Mouse (Mus musculus): ENCODE results near the gene Tldc2. TPM values are rescaled to one million over a fixed set of nuclear protein-coding genes. Genes with fewer than 3 reads are reported as not detected.

Tldc2 gene
- total RNA-seq, 2 experiments from 2014 or later: not detected

- DNase-seq (ENCODE audit: low spot score in 2 of 2): no peak
- intact Hi-C loops (cut with DNase I): no loop called here
Measured at GRCm38 (mm10) chr2:157104454-157104853, 17.6 kb downstream of the Tldc2 start.

GRCm38 (mm10) chr2:157108236-157108635 is 21.4 kb downstream of the Tldc2 start:
- no peak for DNase-seq (ENCODE audit: low spot score in 2 of 2)
- intact Hi-C loops (cut with DNase I): no loop called here

GRCm38 (mm10) chr2:157116964-157117363 is 30.1 kb downstream of the Tldc2 start:
- DNase-seq (ENCODE audit: low spot score in 2 of 2): no peak
- intact Hi-C loops (cut with DNase I): no loop called here

- no peak for DNase-seq (ENCODE audit: low spot score in 2 of 2)
- intact Hi-C loops (cut with DNase I): no loop called here
Measured at GRCm38 (mm10) chr2:157118556-157118955, 31.7 kb downstream of the Tldc2 start.

GRCm38 (mm10) chr2:157119075-157119474 is 32.2 kb downstream of the Tldc2 start:
- DNase-seq (ENCODE audit: low spot score in 2 of 2): no peak
- intact Hi-C loops (cut with DNase I): no loop called here

- no peak for DNase-seq (ENCODE audit: low spot score in 2 of 2)
- intact Hi-C loops (cut with DNase I): no loop called here
Measured at GRCm38 (mm10) chr2:157121766-157122165, 34.9 kb downstream of the Tldc2 start.

GRCm38 (mm10) chr2:157125246-157125645 is 38.4 kb downstream of the Tldc2 start:
- intact Hi-C loops (cut with DNase I): loop anchor here (5.0 kb wide), 1 partner anchor 137 kb away; no protein-coding TSS in a partner anchor
- no peak for DNase-seq (ENCODE audit: low spot score in 2 of 2)

GRCm38 (mm10) chr2:157127370-157127769 is 40.5 kb downstream of the Tldc2 start:
- intact Hi-C loops (cut with DNase I): loop anchor here (5.0 kb wide), 1 partner anchor 135 kb away; no protein-coding TSS in a partner anchor

GRCm38 (mm10) chr2:157128072-157128471 is 41.2 kb downstream of the Tldc2 start:
- DNase-seq (ENCODE audit: low spot score in 2 of 2): no peak
- intact Hi-C loops (cut with DNase I): loop anchor here (5.0 kb wide), 1 partner anchor 134 kb away; no protein-coding TSS in a partner anchor

More at GRCm38 (mm10) chr2:157127370-157127769, 40.5 kb downstream of the Tldc2 start:
- DNase-seq (ENCODE audit: low spot score in 2 of 2): no peak

GRCm38 (mm10) chr2:157129096-157129495 is 42.2 kb downstream of the Tldc2 start:
- intact Hi-C loops (cut with DNase I): loop anchor here (5.0 kb wide), 1 partner anchor 133 kb away; no protein-coding TSS in a partner anchor
- DNase-seq (ENCODE audit: low spot score in 2 of 2): no peak

- intact Hi-C loops (cut with DNase I): loop anchor here (5.0 kb wide), 1 partner anchor 133 kb away; no protein-coding TSS in a partner anchor
- no peak for DNase-seq (ENCODE audit: low spot score in 2 of 2)
Measured at GRCm38 (mm10) chr2:157129601-157130164, 42.8 kb downstream of the Tldc2 start.

GRCm38 (mm10) chr2:157130813-157131514 is 44.1 kb downstream of the Tldc2 start:
- no peak for DNase-seq (ENCODE audit: low spot score in 2 of 2)
- intact Hi-C loops (cut with DNase I): no loop called here

- intact Hi-C loops (cut with DNase I): no loop called here
- no peak for DNase-seq (ENCODE audit: low spot score in 2 of 2)
Measured at GRCm38 (mm10) chr2:157132086-157132485, 45.2 kb downstream of the Tldc2 start.

GRCm38 (mm10) chr2:157132686-157133540 is 46.1 kb downstream of the Tldc2 start:
- DNase-seq (ENCODE audit: low spot score in 2 of 2): no peak
- intact Hi-C loops (cut with DNase I): no loop called here

GRCm38 (mm10) chr2:157133769-157134478 is 47.1 kb downstream of the Tldc2 start:
- intact Hi-C loops (cut with DNase I): no loop called here
- no peak for DNase-seq (ENCODE audit: low spot score in 2 of 2)

GRCm38 (mm10) chr2:157134479-157134931 is 47.6 kb downstream of the Tldc2 start:
- intact Hi-C loops (cut with DNase I): no loop called here
- DNase-seq (ENCODE audit: low spot score in 2 of 2): no peak

GRCm38 (mm10) chr2:157135014-157135413 is 48.2 kb downstream of the Tldc2 start, which contains the start of gene Samhd1:
TSS of gene Samhd1 (minus strand) at chr2:157135265.
- DNase-seq (ENCODE audit: low spot score in 2 of 2): peak; percentile 89 to 92
- intact Hi-C loops (cut with DNase I): no loop called here

- no peak for DNase-seq (ENCODE audit: low spot score in 2 of 2)
- intact Hi-C loops (cut with DNase I): no loop called here
Measured at GRCm38 (mm10) chr2:157135529-157136120, 48.8 kb downstream of the Tldc2 start.

- no peak for DNase-seq (ENCODE audit: low spot score in 2 of 2)
- intact Hi-C loops (cut with DNase I): no loop called here
Measured at GRCm38 (mm10) chr2:157136176-157136575, 49.3 kb downstream of the Tldc2 start.

Data from left cerebral cortex, postnatal 36 days (tissue).